16 mouse cellular contexts compared by ENCODE assay signal in the genomic region with DNA sequence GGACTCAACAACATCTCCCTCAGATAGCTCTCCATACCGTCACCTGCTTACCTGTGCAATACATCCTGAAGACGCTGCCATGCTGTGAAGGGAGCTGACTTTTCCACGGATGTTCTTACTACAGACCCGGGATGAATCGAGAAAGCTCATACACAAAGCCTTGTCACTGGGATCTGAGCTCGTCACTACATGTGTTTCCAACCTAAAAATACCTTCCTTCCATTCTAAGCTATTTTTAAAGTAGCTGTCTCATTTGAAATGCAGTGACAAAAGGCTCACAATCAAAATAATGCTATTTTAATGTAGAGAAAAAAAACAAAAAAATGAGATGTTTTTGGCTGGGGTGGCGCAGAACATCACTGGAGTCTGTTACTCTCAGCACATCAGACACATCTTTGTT.
"Had no signal": no experiment of that assay in that cellular context is flagged by ENCODE, and none has a peak within 500 bp of the region (broad histone marks: within the 10 kb centered on the region; RNA-seq: fewer than 3 reads in every experiment).

No protein-coding gene starts in this region.

- H3K4me2 ChIP-seq: neural tube, embryonic 13.5 days; neural tube, embryonic 15.5 days; stomach, embryonic 15.5 days had no signal

- H3K27ac ChIP-seq: neural tube, embryonic 13.5 days; neural tube, embryonic 15.5 days; stomach, embryonic 15.5 days; stomach, postnatal 0 days had no signal

- H3K4me3 ChIP-seq: neural tube, embryonic 13.5 days; neural tube, embryonic 15.5 days; stomach, embryonic 15.5 days had no signal

- H3K4me1 ChIP-seq: neural tube, embryonic 15.5 days; stomach, embryonic 15.5 days had no signal

- H3K9me3 ChIP-seq: neural tube, embryonic 13.5 days; neural tube, embryonic 15.5 days; stomach, embryonic 15.5 days had no signal

- H3K36me3 ChIP-seq: neural tube, embryonic 15.5 days; stomach, embryonic 15.5 days had no signal

- DNase-seq: retina, postnatal 1 day; right cerebral cortex, adult 18-20 months; right cerebral cortex, postnatal 14 days; right cerebral cortex, postnatal 25 days; right cerebral cortex, postnatal 4 days; spleen, adult 18-20 months; thymus, adult 18-20 months; thymus, adult 2 months; thymus, postnatal 14 days; thymus, postnatal 25 days; thymus, postnatal 36 days; thymus, postnatal 4 days had no signal

- H3K9ac ChIP-seq: neural tube, embryonic 13.5 days; neural tube, embryonic 15.5 days; stomach, embryonic 15.5 days had no signal

- H3K27me3 ChIP-seq: neural tube, embryonic 13.5 days; neural tube, embryonic 15.5 days; stomach, embryonic 15.5 days had no signal
